Mouse (Mus musculus) lung, adult 18-20 months (tissue): ENCODE measurements around the gene Ctsd.

Experiments used
- DNase-seq, 2 experiments: peaks; one replicate each; pipeline ENCODE4 v3.0.0; 2022; ENCODE audit warnings: mixed read lengths in 2 of 2

Gene Ctsd

GRCm38 (mm10) chr7:142399250-142399649 is 11.4 kb upstream of the Ctsd start:
- no peak for DNase-seq

GRCm38 (mm10) chr7:142398052-142398451 is 10.2 kb upstream of the Ctsd start:
- DNase-seq: peak; percentile 46 to 57

- DNase-seq: no peak
Observed at GRCm38 (mm10) chr7:142396611-142397010, 8.8 kb upstream of the Ctsd start.

GRCm38 (mm10) chr7:142395472-142395871 is 7.6 kb upstream of the Ctsd start:
- no peak for DNase-seq

GRCm38 (mm10) chr7:142394261-142395190 is 6.7 kb upstream of the Ctsd start:
- DNase-seq: peak in 1 of 2 experiments; percentile 27

GRCm38 (mm10) chr7:142393191-142393590 is 5.4 kb upstream of the Ctsd start:
- DNase-seq: peak in 1 of 2 experiments; percentile 64

- no peak for DNase-seq
Observed at GRCm38 (mm10) chr7:142391609-142392008, 3.8 kb upstream of the Ctsd start.

- DNase-seq: peak in 1 of 2 experiments; percentile 43
Observed at GRCm38 (mm10) chr7:142391108-142391507, 3.3 kb upstream of the Ctsd start.

- DNase-seq: peak in 1 of 2 experiments; percentile 65
Observed at GRCm38 (mm10) chr7:142389961-142390650, 2.3 kb upstream of the Ctsd start.

- no peak for DNase-seq
Observed at GRCm38 (mm10) chr7:142388740-142389139, 902 bp upstream of the Ctsd start.

- no peak for DNase-seq
Observed at GRCm38 (mm10) chr7:142388198-142388597, 360 bp upstream of the Ctsd start.

- peak in 1 of 2 experiments; percentile 49 for DNase-seq
Observed at GRCm38 (mm10) chr7:142386621-142387201, 1.1 kb downstream of the Ctsd start.

- DNase-seq: peak in 1 of 2 experiments; percentile 35
Observed at GRCm38 (mm10) chr7:142385742-142386403, 2.0 kb downstream of the Ctsd start.

- no peak for DNase-seq
Observed at GRCm38 (mm10) chr7:142384306-142384705, 3.5 kb downstream of the Ctsd start.

- DNase-seq: no peak
Observed at GRCm38 (mm10) chr7:142382567-142382966, 5.3 kb downstream of the Ctsd start, which contains the start of gene Gm49369. Gene Gm49369, minus strand, starts transcription at chr7:142382667.

- DNase-seq: no peak
Observed at GRCm38 (mm10) chr7:142381175-142381574, 6.7 kb downstream of the Ctsd start.

- no peak for DNase-seq
Observed at GRCm38 (mm10) chr7:142379186-142379585, 8.7 kb downstream of the Ctsd start.

- DNase-seq: no peak
Observed at GRCm38 (mm10) chr7:142377233-142377925, 10.5 kb downstream of the Ctsd start.

- no peak for DNase-seq
Observed at GRCm38 (mm10) chr7:142376096-142376495, 11.7 kb downstream of the Ctsd start.

- peak in 1 of 2 experiments; percentile 28 for DNase-seq
Observed at GRCm38 (mm10) chr7:142375261-142375724, 12.5 kb downstream of the Ctsd start.

- DNase-seq: no peak
Observed at GRCm38 (mm10) chr7:142374413-142375015, 13.3 kb downstream of the Ctsd start.
